Mouse (Mus musculus) left cerebral cortex, adult 18-20 months (tissue): ENCODE data around the gene Cox7a2l. TPM values are rescaled to one million over a fixed set of nuclear protein-coding genes. Genes with fewer than 3 reads are reported as not detected.

Experiments used
- DNase-seq, 2 experiments: peaks; one replicate each; pipeline ENCODE4 v3.0.0; 2021 to 2022; ENCODE audit warnings: low spot score in 2 of 2, mixed read lengths in 1 of 2
- total RNA-seq, 2 experiments: library from RNA; stranded (reverse); gene quantifications; 2 replicates each; pipeline ENCODE4 v1.2.3; 2021

Cox7a2l gene
- total RNA-seq, 2 experiments from 2014 or later: 178 to 186 TPM

DNA sequence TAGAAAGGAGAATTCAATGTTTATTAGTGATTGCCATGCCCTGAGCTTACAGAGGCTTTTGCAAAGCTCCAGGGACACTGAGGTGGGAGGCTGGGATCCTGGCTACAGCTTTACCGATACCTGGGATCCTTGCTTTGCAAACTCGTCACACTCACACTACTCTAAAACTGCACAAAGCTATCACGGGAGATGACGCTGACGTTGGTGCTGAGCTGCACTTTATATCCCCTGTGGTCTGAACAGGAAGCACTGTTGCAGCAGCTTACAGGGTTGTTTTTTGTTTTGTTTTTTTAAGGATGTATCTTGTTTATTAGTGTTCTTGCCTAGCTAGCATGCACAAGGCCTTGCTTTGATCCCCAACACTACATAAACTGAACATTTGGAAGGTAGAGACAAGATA is 63.5 kb downstream of the Cox7a2l start:
- no peak for DNase-seq

DNA sequence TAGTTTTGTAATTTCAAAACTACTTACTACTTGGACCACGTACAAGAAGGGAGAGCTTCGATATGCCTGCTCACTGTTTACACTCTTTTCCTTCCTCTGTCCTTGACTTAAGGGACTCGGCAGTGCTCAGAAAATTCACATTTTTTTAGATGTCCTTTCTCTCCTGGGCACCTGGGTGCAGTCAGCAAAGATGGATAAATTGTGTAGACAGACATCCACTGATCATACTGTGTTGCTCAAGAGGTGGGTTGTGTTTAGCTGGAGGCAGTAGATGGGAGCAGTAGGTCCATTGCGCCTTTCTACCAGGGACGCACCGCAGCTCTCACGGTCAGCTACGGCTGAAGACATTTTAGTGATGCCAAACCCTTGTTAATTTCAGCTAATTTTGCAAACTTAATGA is 64.7 kb downstream of the Cox7a2l start:
- no peak for DNase-seq

Other genes starting within 250 kb of the Cox7a2l start
- gene Eml4, start 166.4 kb downstream of the Cox7a2l start, total RNA-seq: 10 to 100 TPM; 19.8 to 22.7 TPM
- 10 to 100 TPM; 10.6 to 11.7 TPM for gene Kcng3, start 114.6 kb upstream of the Cox7a2l start, total RNA-seq
- 100 to 1,000 TPM in 1 of 2 experiments, 10 to 100 TPM in 1; 96.4 to 102 TPM for gene Mta3, start 188.8 kb upstream of the Cox7a2l start, total RNA-seq